Mouse (Mus musculus): ENCODE measurements around the gene Myo15b. TPM values are rescaled to one million over a fixed set of nuclear protein-coding genes. Genes with fewer than 3 reads are reported as not detected.
A peak's percentile ranks its signal among the peaks of the same experiment; 100 is the strongest.

The Myo15b gene
- total and polyA plus RNA-seq, 3 experiments: 0.16 to 0.35 TPM; not detected in 1

GRCm38 (mm10) chr11:115901338-115902161 is 43.3 kb downstream of the Myo15b start:
- ATAC-seq (ENCODE audit: extremely low read depth, insufficient number of reproducible peaks, low FRiP score, poor library complexity, severe bottlenecking) (peak; percentile 60), DNase-seq (ENCODE audit: low spot score) (peak; percentile 72)
- Histone ChIP-seq H3K27me3 (ENCODE audit: insufficient read depth, low read length) (no peaks in the 10 kb centered on the region), H3K4me3 (ENCODE audit: low read depth, low read length) (peak overlapping the region; percentile 76), H3K4me1 (ENCODE audit: insufficient read depth, low read depth, low read length) (peaks cover 86% of the 10 kb centered on the region), H3K36me3 (replicated peaks) (peaks cover 81% of the 10 kb centered on the region), H3K9me3 (replicated peaks) (no peaks in the 10 kb centered on the region)
- TF ChIP-seq TAL1 (conservative IDR thresholded peaks at IDR 0.05; ENCODE audit: low read depth, low read length) (peak; percentile 93), GATA1 (IDR thresholded peaks at IDR 0.05; ENCODE audit: borderline replicate concordance, low read length) (no peak)

GRCm38 (mm10) chr11:115902177-115902576 is 44.0 kb downstream of the Myo15b start:
- H3K4me3 ChIP-seq (ENCODE audit: low read depth, low read length): peak overlapping the region; percentile 76
- DNase-seq (ENCODE audit: low spot score) (no peak), ATAC-seq (ENCODE audit: extremely low read depth, insufficient number of reproducible peaks, low FRiP score, poor library complexity, severe bottlenecking) (no peak)
- H3K9me3 ChIP-seq (replicated peaks): no peaks in the 10 kb centered on the region
- H3K27me3 ChIP-seq (ENCODE audit: insufficient read depth, low read length): no peaks in the 10 kb centered on the region
- H3K36me3 ChIP-seq (replicated peaks): peaks cover 81% of the 10 kb centered on the region
- peaks cover 88% of the 10 kb centered on the region for H3K4me1 ChIP-seq (ENCODE audit: insufficient read depth, low read depth, low read length)
- TF ChIP-seq GATA1 (IDR thresholded peaks at IDR 0.05; ENCODE audit: borderline replicate concordance, low read length): no peak
- no peak for TF ChIP-seq CTCF (IDR thresholded peaks at IDR 0.05; ENCODE audit: low read depth, low read length)
- no peak for TF ChIP-seq TAL1 (conservative IDR thresholded peaks at IDR 0.05; ENCODE audit: low read depth, low read length)
- no peak for TF ChIP-seq POLR2AphosphoS5 (IDR thresholded peaks at IDR 0.05; ENCODE audit: insufficient replicate concordance, low read depth, low read length)
- no peak for TF ChIP-seq GATA2 (IDR thresholded peaks at IDR 0.05; ENCODE audit: borderline replicate concordance, low read depth, low read length)

- Histone ChIP-seq H3K9me3 (replicated peaks) (no peaks in the 10 kb centered on the region), H3K4me3 (ENCODE audit: low read depth, low read length) (peak overlapping the region; percentile 76; the same call in 1 of the 2 replicates), H3K36me3 (replicated peaks) (peaks cover 80% of the 10 kb centered on the region), H3K4me1 (ENCODE audit: insufficient read depth, low read depth, low read length) (peaks cover 88% of the 10 kb centered on the region), H3K27me3 (ENCODE audit: insufficient read depth, low read length) (no peaks in the 10 kb centered on the region)
- no peak for TF ChIP-seq TAL1 (conservative IDR thresholded peaks at IDR 0.05; ENCODE audit: low read depth, low read length)
- TF ChIP-seq GATA1 (IDR thresholded peaks at IDR 0.05; ENCODE audit: borderline replicate concordance, low read length): no peak
- TF ChIP-seq CTCF (IDR thresholded peaks at IDR 0.05; ENCODE audit: low read depth, low read length): no peak
- TF ChIP-seq POLR2AphosphoS5 (IDR thresholded peaks at IDR 0.05; ENCODE audit: insufficient replicate concordance, low read depth, low read length): no peak
- no peak for TF ChIP-seq GATA2 (IDR thresholded peaks at IDR 0.05; ENCODE audit: borderline replicate concordance, low read depth, low read length)
- ATAC-seq (ENCODE audit: extremely low read depth, insufficient number of reproducible peaks, low FRiP score, poor library complexity, severe bottlenecking) (no peak), DNase-seq (ENCODE audit: low spot score) (no peak)
Observed at GRCm38 (mm10) chr11:115902831-115903230, 44.6 kb downstream of the Myo15b start.

GRCm38 (mm10) chr11:115903384-115904230 is 45.4 kb downstream of the Myo15b start:
- DNase-seq (ENCODE audit: low spot score) (no peak), ATAC-seq (ENCODE audit: extremely low read depth, insufficient number of reproducible peaks, low FRiP score, poor library complexity, severe bottlenecking) (peak; percentile 15; the same call in 1 of the 2 replicates)
- peaks cover 82% of the 10 kb centered on the region for H3K4me1 ChIP-seq (ENCODE audit: insufficient read depth, low read depth, low read length)
- peaks cover 81% of the 10 kb centered on the region for H3K36me3 ChIP-seq (replicated peaks)
- no peaks in the 10 kb centered on the region for H3K27me3 ChIP-seq (ENCODE audit: insufficient read depth, low read length)
- TF ChIP-seq TAL1 (conservative IDR thresholded peaks at IDR 0.05; ENCODE audit: low read depth, low read length) (no peak), GATA1 (IDR thresholded peaks at IDR 0.05; ENCODE audit: borderline replicate concordance, low read length) (no peak), GATA2 (IDR thresholded peaks at IDR 0.05; ENCODE audit: borderline replicate concordance, low read depth, low read length) (no peak), POLR2AphosphoS5 (IDR thresholded peaks at IDR 0.05; ENCODE audit: insufficient replicate concordance, low read depth, low read length) (no peak), CTCF (IDR thresholded peaks at IDR 0.05; ENCODE audit: low read depth, low read length) (no peak)
- H3K4me3 ChIP-seq (ENCODE audit: low read depth, low read length): peak overlapping the region; percentile 76; the same call in 1 of the 2 replicates
- H3K9me3 ChIP-seq (replicated peaks): no peaks in the 10 kb centered on the region

GRCm38 (mm10) chr11:115904231-115904955 is 46.2 kb downstream of the Myo15b start:
- H3K4me1 ChIP-seq (ENCODE audit: insufficient read depth, low read depth, low read length): peaks cover 80% of the 10 kb centered on the region
- peak overlapping the region; percentile 53; the same call in 1 of the 2 replicates for H3K4me3 ChIP-seq (ENCODE audit: low read depth, low read length)
- no peak for DNase-seq (ENCODE audit: low spot score)

More at GRCm38 (mm10) chr11:115904231-115904955, 46.2 kb downstream of the Myo15b start:
- no peaks in the 10 kb centered on the region for H3K9me3 ChIP-seq (replicated peaks)
- H3K36me3 ChIP-seq (replicated peaks): peaks cover 87% of the 10 kb centered on the region
- no peak for ATAC-seq (ENCODE audit: extremely low read depth, insufficient number of reproducible peaks, low FRiP score, poor library complexity, severe bottlenecking)
- no peaks in the 10 kb centered on the region for H3K27me3 ChIP-seq (ENCODE audit: insufficient read depth, low read length)
- TF ChIP-seq POLR2AphosphoS5 (IDR thresholded peaks at IDR 0.05; ENCODE audit: insufficient replicate concordance, low read depth, low read length) (no peak), GATA1 (IDR thresholded peaks at IDR 0.05; ENCODE audit: borderline replicate concordance, low read length) (no peak), TAL1 (conservative IDR thresholded peaks at IDR 0.05; ENCODE audit: low read depth, low read length) (no peak), GATA2 (IDR thresholded peaks at IDR 0.05; ENCODE audit: borderline replicate concordance, low read depth, low read length) (no peak), CTCF (IDR thresholded peaks at IDR 0.05; ENCODE audit: low read depth, low read length) (no peak)

All from G1E (cell line).